Mouse (Mus musculus): ENCODE results near the gene Mttp.

DNA sequence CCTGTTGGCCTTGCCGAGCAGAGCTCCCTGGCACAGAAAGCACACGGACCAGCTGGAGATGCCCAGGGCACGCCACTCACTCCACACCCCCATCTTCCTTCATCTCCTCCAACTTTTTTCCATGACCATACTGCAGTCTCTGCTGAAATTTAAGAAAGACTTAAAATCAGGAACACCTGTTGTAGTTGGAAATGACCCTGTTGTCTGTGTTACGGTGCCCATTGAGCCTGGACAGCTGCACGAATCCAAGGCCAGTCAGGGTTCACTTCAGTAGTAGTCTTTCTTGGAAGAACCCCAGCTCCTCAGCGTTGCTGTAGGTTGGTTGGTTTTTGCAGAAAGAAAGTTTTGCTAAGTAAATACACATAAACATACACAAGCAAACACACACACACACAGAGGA is 95.2 kb downstream of the Mttp start:
- TF ChIP-seq CTCF (IDR thresholded peaks at IDR 0.05; ENCODE audit: low read depth) (no peak), EP300 (IDR thresholded peaks at IDR 0.05; ENCODE audit: low read depth) (no peak)
